Mouse (Mus musculus) cerebellum, postnatal 14 days (tissue): Measurements from ENCODE around the gene Hist2h2ab.
"Not testable (repeated sequence)": the region's sequence is repeated elsewhere in the genome, so short reads cannot be mapped to it uniquely, and the experiment has no call there.

Source experiments
- DNase-seq, 2 experiments: peaks; one replicate each; pipeline ENCODE4 v3.0.0; 2021; ENCODE audit warnings: mixed read lengths in 2 of 2

Hist2h2ab gene

DNA sequence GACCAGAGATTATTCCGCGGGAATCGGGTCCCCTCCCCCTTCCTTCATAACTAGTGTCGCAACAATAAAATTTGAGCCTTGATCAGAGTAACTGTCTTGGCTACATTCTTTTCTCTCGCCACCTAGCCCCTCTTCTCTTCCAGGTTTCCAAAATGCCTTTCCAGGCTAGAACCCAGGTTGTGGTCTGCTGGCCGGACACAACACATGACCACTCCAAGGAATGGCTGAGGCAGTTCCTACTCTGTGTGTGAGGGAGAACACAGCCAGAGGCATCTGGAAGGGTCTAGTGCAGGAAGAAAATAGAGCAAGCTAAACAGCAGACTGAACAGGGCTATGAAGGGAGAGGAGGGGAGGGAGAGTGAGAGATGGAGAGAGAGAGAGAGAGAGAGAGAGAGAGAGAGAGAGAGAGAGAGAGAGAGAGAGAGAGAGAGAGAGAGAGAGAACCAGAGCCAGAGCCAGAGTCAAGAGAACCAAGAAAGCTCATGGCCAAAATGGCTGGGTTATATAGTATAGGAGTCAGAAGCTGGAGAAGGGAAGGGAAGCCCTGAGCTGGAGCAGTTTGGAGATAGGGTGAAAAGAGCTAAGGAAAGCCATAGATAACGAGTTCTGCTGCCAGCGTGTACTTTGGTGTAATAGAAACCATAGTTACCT is 20.9 kb upstream of the Hist2h2ab start:
- not testable (repeated sequence) for DNase-seq

DNA sequence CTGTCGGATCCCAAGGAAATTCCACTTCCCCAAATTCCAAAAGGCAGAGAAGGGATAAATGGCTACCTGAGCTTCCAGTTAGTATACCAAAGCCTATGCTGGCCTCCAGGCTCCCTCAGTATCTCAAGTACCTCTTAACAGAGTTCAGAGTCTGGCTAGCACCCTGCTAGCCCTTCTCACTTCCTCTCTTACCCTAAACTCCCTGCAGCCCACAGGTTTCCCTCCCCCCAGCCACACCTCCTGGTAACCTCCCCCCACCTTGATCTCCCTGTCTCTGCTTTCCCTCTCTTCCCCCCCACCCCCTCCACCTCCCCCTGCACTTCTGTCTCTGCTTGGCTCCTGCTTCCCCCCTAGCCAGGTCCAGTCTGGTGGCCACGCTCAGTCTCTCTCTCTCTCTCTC is 19.9 kb upstream of the Hist2h2ab start:
- DNase-seq: no peak

DNA sequence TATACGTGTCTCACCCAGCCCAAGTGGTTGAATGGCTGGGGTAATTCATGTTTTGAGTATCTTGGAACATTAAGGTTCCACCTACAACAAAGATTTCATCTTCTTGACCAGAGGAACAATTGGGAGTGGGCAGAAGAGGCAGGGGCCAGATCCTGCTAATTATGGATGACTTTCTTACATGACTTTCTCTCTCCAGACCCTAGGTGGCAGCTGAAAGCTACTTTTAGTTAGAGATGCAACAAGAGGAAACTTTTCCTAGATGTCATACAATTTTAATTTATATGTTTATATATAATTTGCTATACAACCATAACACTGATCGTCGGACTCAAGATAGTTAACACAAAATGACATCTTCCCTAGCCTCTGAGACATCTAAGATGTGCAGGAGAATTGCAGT is 11.8 kb upstream of the Hist2h2ab start:
- no peak for DNase-seq

DNA sequence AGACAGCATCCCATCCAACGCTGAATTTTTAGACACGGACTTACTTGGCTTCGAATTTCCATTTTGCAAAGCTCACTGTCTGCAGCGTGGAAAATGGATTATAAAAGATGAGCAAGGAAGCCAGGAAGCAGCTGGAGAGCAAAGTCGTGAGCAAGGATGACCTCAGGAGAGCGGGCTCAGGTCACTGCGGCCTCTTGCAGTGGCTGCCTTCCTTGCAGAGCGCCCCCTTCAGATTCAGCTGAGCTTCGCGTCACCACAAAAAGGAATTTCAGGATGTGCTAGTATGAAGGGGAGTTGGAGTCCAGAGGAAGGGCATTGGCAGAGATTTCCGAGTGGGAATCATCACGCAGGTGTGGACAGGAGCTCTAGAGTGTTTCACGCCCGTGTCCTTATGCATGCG is 10.4 kb upstream of the Hist2h2ab start:
- DNase-seq: peak in 1 of 2 experiments; percentile 45

DNA sequence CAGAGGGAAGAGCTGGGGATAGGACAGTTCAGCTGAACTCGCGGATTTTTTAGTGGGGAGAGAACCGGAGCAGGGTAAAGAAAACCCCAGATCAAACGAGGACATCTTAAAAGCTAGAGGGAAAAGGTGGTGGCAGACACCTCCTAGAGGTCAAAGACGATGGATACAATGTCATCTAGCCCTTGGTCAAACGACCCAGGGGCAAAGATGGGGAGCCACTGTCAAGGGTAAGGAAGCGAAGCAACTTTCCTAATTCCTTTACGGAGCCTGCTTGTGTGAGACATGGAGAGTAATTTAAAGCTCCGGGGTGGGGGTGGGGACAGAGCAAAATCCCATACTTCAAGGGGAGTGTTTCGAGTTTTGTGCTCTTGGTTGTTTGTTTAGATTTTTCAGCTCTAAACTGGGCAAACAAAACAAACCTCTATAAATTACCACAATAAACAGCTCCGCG is 449 bp upstream of the Hist2h2ab start:
- peak; percentile 46 to 57 for DNase-seq

DNA sequence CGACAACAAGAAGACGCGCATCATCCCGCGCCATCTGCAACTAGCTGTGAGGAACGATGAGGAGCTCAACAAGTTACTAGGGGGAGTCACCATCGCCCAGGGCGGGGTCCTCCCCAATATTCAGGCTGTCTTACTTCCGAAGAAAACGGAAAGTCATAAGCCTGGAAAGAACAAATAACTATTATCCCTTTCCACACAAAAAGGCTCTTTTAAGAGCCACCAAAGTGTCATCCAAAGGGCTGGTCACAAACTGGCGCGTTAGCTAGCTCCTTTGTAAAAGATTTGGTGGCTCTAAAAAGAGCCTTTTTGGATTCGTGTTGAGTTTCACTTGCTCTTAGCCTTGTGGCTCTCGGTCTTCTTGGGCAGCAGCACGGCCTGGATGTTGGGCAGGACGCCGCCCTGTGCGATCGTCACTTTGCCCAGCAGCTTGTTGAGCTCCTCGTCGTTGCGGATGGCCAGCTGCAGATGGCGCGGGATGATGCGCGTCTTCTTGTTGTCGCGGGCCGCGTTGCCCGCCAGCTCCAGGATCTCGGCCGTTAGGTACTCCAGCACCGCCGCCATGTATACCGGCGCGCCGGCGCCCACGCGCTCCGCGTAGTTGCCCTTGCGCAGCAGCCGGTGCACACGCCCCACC is 583 bp downstream of the Hist2h2ab start:
- not testable (repeated sequence) for DNase-seq

DNA sequence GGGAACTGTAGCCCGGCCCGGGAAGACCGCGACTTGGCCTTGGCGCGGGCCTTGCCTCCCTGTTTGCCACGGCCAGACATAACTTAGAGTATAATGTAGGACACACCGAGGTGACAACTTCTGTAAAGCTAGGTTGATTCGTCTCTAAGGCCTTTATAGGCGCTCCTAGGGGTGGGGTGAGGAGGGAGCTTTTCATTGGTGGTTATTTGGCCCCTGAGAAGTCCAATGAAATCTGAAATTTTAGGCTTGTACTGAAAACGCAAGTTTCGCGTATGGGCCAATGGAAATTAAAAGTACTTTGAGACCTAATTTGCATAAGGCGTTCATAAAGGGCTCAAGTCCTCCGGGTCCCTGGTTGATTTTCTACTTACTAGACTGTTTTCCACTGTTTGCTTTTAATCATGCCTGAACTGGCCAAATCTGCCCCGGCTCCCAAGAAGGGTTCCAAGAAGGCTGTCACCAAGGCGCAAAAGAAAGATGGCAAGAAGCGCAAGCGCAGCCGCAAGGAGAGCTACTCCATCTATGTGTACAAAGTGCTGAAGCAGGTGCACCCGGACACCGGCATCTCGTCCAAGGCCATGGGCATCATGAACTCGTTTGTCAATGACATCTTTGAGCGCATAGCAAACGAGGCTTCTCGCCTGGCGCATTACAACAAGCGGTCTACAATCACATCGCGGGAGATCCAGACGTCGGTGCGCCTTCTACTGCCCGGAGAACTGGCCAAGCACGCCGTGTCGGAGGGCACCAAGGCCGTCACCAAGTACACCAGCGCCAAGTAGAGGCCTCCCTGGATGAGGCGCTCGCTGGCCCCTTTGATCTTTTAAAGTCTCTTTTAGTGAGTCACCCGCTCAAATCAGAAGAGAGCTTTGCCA is 1.3 kb downstream of the Hist2h2ab start, which contains the start of the genes Hist2h2ac and Hist2h2be:
TSS of gene Hist2h2ac (minus strand) at position 116 of the 875 bp plus-strand sequence.
TSS of gene Hist2h2be (plus strand) at position 355 of the 875 bp plus-strand sequence.
- DNase-seq: peak; percentile 73 to 83

DNA sequence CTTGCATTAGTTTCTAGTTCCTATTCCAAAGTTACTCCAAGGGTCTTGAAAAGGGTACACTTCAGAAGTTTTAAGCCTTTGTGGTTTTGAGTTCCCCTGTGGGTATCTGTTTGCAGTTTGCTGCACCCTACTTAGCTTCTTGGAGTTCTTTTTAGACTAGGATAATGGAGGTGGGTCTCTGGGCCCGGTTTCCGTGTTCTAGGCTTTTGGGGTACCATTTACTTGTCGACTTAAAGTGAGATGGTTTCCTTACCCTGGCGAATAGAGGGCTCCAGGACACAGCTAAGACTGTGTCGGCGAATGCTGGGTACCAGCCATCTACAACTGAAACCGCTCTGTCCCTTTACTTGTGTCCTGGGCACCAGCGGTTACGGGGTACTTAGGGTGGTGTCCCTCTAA is 2.0 kb downstream of the Hist2h2ab start:
- peak in 1 of 2 experiments; percentile 30 for DNase-seq

DNA sequence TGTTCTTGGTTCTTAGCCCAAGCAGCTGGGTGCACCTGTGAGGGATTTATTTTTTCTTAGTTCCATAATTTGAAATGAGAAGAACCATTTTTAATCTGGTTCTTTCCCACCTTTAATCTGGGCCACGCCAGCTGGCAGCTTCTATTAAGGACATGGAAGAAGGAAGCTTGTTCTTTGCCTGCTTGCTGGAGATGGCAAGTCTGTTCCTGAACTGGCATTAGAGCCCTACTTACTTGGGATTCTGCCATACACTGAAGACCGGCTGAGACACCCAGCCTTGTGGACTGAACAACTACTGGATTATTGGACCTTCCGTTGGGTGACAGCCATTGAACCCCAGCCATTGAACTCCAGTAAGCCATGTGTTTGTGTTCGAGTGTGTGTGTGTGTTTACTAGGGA is 3.1 kb downstream of the Hist2h2ab start:
- DNase-seq: no peak

DNA sequence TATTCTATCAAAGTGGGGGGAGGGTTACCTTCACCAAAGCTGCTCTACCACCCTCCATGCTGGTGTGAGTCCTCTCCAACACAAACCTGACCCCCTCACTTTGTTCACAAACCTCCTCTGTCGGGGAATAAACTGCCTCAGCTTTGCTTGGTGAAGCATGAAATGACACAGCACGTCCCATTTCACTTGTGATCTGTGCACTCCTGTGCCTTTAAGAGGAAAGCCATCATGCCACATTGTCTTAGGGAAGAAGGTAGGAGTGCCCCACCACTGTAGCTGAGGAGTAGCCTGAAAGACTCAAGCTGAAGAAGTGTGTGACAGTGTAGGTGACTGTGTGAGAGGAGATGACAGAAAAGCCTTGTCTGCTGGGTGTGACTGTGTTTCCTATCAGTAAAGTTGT is 5.8 kb downstream of the Hist2h2ab start:
- no peak for DNase-seq

DNA sequence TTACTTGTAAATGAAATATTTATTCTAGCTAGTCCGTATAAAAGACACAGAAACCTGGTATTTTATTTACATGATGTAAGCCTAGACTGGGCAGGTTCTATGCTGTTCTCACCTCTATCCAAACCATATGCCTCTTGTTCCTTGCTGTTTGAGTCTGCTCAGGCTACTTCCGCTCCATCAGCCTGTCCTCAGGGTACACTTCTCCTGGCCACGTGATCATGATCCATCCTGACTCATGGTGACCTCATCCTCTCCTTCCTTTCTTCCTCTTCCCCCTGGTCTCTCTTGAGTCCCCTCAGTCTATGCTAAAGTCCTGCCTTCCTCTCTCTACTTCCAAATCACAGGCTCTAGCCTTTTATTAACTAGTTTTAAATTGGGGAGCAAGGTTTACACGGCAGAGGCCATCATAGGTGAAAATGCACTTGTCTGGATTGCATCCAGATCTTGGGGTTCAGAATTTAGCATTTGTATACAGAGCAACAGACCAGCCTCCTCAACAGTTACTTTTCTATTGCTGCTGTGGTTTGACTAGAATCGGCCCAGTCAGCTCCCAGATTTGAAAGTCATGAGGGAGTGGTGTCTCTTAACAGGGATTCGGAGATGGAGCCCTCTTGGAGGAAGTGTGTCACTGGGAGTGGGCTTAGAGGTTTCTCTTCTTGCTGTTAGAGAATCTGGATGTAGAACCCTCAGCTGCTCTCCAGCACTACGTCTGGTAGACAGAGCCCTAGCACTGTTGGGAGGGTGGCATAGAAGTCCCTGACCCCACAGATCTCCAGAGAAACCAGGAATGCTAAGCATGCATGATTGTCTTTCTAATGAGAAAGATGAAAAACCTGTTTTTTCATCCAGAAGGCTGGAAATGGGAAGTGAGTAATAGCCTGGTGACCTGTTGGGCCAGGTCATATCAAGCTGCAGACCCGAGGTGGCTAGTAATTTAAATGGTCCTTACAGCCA is 7.3 kb downstream of the Hist2h2ab start:
- DNase-seq: no peak

DNA sequence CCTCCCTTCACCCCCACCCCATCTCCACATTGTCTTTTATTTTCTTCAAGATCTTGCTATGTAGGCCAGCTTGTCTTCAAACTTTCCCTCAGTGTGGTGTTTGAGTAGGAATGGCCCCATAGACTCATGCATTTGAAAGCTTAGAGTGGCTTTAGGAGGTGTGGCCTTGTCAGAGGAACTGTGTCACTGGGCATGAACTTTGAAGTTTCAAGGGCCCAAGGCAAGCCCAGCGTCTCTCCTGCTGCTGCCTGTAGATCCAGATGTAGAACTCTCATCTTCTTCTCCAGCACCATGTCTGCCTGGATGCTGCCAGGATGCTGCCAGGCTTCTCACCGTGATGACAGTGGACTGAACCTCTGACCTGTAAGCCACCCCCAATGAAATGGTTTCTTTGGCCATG is 9.2 kb downstream of the Hist2h2ab start:
- no peak for DNase-seq

DNA sequence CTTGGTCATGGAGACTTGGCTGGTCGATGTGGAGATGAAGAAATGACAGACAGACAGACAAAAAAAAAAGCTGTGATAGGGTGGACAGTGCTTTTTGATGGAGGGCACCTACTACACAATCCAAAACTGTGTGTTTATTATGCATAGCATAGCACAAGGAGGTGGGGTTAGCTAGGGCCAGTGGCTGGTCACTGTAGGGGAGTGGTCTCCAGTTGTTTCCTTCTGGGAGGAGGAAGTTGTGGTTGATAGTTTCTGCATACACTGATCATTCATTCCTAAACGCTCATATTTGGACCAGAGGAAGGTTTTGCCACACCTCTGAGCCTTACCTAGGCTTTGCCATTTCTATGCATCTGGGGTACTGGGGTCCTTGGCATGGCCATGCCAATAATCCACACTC is 10.7 kb downstream of the Hist2h2ab start:
- DNase-seq: no peak

DNA sequence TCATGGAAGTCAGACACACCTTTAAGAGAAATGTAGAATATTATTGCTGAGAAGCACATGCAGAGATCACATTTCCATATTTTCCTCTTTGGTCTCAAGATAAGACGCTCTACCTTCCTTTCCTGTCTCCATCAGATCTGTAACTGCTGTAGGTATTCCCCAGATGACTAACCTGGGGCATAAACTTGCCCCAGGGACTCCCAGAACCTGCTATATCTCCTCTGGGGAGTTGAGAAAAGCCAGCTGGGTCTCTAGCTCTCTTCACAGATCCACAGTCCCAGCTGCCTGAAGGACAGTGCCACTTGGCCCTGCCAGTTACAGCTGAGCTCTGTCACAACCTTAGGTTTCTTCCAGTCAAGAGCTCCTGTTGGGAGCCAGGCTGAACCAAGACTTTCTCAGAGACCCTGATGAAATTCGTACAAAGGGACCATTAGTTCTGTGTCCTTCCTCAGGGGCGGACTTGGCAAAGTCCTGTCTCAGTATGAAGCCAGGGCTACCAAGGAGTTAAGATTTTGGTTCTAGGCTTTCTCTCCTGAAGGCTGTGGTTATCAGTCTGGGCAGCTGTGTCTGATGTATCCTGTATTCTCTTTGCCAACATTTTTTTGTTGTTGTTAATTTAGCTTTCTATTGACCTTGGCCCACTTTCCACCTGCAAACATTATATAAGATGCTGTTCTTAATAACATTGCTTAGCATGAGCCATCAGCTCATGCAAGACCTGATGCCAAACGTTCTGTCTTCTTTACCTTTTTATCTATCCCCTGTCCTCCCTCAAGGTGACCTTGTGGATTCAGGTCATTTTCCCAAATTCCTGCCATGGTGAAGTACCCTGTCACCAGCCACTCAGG is 11.5 kb downstream of the Hist2h2ab start:
- no peak for DNase-seq

DNA sequence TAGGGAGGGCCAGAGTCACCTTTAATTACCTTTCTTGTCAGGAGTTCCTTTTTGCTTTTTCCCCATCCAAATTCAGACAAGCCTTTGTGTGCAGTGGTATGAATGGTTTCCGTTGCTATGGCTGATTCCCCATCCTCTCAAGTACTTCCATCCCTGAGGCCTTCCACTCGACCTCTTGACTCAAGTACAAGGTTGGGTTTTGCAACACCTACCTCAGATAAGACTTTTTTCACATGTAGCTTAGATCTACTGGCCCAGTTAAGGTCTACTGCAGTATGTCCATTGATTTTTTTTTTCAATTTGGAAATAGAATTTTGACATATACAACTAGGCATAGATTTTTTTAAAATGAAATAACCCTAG is 12.1 kb downstream of the Hist2h2ab start:
- DNase-seq: no peak

DNA sequence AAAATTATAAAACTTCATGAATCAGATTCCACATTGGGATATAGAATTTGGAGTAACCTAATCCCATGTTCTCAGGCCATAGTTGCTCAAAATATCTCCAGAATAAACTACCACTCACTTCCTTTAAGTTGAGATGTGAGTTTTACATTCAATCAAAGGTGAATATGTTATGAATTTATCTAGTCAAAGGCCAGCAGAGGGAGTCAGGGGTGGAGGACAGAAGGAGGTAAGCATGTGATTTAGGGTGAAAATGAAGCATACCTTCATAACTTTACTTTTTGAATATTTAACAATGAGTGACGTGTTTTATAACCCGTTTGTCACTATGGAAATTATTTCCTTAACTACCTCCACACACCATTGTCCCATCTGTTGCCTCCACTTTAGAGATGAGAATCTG is 15.2 kb downstream of the Hist2h2ab start:
- DNase-seq: no peak

DNA sequence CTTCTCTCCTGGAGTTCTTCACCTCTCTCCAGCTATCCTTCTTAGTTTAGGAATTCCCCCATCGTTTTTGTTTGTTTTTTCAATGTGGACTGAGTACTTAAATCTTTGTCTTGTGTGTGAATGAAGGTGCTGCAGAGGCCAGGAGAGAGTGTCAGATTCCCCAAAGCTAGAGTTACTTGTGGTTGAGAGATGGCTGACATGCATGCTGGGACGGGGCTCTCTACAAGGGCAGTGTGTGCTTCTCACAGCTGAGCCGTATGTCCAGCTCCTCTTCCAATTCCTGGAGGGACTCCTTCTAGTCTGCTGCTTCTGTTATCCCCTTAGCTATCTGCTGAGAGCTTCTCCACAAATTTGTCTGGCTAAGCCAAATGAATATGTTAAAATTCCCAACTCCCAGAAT is 16.2 kb downstream of the Hist2h2ab start:
- no peak for DNase-seq

DNA sequence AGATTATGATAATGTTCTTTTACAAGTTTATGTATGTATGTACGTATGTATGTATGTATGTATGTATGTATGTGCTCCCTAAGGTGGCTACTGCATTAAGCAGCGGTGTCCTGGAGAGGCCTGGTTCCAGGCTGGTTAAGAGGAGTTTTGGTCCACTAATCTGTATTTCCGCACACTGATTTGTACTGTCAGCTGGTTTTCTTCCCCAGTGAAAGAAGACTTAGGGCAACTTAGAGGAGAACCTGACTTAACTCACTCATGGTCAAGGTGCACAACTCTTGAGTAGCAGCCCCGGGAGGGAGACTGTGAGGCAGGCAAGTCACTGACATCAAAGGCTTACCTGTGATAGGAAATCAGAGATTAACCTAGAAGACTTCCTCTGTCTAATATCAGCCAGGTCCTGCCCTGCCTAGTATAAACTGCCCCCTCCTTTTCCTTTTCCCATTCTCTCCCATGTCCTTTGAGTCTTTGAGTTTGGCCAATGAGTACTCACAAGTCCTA is 17.2 kb downstream of the Hist2h2ab start:
- DNase-seq: no peak

DNA sequence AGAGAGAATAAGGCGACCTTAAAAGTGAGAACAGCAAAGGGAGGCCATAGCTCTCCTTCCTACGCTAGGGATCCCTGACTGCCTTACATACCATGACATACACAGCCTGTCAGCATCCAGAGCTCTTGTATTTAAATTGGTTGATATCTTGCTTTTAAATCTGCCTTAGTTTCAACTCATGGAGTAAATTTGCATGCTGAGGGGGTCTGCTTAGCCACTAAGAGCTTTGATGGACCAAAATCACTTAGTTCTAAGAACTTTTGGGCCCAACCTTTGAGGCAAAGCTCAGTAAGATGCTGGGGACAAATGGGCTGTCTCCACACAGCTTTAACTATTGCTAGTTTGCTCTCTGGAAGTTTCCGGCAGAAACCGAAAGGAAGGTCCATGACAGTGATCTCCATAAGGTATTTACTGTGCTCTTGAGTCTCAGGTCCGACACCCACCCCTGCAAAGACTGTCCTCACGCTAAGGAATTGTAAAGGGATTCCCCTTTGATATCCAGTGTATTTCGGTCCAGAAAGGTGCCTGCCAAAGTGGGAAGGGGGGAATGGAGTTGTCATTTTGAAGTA is 17.8 kb downstream of the Hist2h2ab start:
- no peak for DNase-seq

DNA sequence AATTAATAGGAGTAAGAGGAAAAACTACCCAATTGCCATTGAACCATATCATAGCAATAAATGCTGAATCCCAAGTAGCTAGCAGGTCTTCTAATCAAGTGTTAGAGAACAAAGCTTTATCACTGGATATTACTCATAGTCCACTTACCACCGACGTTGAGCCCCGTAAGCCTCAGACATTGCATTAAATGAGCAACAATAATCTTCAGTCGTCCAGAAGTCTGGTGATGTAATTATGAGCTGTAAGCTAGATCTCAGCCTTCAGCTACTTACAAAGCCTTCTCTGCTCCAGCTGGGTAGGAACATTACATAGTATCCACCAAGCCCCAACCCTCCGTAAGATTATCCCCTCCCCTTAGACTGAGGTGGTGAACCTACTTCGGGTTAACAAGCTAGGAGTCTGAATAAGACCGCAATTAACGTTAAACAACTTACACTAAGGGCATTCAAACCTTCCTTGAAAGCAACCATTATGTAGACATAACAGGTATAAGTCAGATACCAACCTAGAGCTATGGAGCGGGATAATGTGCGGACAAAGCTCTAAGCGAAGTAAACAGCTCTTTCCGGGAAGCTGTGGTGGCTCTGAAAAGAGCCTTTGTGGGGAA is 18.3 kb downstream of the Hist2h2ab start:
- no peak for DNase-seq
